Mouse (Mus musculus): Measurements from ENCODE around the gene Rbfox1.

DNA sequence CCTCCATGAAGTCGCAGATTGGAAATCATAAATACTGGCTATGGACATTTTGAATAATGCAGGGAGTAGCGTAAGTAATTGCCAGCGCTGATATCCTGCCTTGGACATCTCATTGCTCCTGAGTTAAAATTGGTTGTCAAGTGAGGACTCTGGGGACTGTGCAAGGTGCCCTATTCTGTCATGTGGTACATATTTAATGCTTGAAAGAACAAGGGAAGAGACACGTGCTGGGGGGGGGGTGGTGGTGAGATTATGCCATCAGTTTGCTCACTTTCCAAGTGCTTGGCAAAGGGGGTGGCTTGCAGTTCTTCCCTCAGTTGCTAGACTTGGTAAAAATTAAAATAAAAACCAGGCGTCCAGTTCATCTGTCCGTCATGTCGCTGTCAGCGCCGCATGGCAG, 462.9 kb downstream of the Rbfox1 start:
- TF ChIP-seq CTCF (IDR thresholded peaks at IDR 0.05; ENCODE audit: low read depth) = no peak
- TF ChIP-seq EP300 (optimal IDR thresholded peaks at IDR 0.05) = no peak
